Mouse (Mus musculus): ENCODE results near the gene G6pc3. TPM values are rescaled to one million over a fixed set of nuclear protein-coding genes. Genes with fewer than 3 reads are reported as not detected.

Gene G6pc3
- total and polyA plus RNA-seq, 2 experiments from 2014 or later = 46.2 to 70.1 TPM

DNA sequence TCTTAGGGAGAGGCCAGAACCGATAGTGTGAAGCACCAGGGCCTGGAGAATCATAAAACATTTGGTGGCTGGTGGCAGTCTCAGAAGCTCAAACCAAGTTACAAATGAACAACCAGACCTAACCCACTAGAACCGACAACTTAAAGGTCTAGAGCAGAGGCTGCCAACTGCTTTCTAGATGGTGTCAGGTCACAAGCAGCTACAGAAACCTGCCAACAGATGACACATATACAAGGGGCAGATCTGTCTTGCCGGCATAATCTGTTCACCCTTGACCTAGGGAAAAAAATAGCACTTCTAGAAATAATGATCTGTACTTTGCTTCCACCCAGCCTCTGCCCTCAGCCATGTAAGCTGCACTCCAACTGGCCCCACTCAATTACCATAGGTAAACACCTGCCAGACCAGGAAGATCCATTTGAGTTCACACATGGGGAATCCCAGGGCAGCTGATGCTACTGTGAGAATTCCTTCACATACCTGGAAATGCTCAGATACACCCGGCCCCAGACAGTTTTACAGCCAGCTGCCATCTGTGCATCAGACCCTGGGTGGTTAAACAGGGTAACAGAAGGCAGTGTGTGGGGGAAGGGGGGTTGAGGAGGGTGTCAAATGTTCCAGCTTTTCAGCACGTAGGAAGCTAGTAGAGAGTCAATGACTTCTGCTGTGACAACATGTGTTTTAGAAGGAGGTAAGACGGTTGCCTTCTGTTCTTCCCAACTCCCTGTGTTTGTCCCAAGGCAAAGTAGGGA is 23.3 kb upstream of the G6pc3 start:
- DNase-seq (ENCODE audit: low spot score) = peak; percentile 57
- H3K27me3 ChIP-seq (ENCODE audit: insufficient read depth, low read length) = no peaks in the 10 kb centered on the region
- 72% methylated on average over 6 of the region's 6 CpGs for WGBS
- no peaks in the 10 kb centered on the region for H3K4me1 ChIP-seq (ENCODE audit: insufficient read depth, low read length)
- no peak for TF ChIP-seq CTCF (IDR thresholded peaks at IDR 0.05; ENCODE audit: low read depth)
- H3K4me3 ChIP-seq (ENCODE audit: low read length) = no peak overlapping the region
- no peaks in the 10 kb centered on the region for H3K9me3 ChIP-seq (ENCODE audit: low read length)
- peaks cover 59% of the 10 kb centered on the region for H3K36me3 ChIP-seq (ENCODE audit: insufficient read depth, low read length)
- ATAC-seq = peak; percentile 61
- no peak overlapping the region for H3K9ac ChIP-seq (replicated peaks; ENCODE audit: low read length)
- H3K4me2 ChIP-seq (ENCODE audit: low read depth, low read length) = no peak overlapping the region
- no peak overlapping the region for H3K27ac ChIP-seq

GRCm38 (mm10) chr11:102167539-102167938 is 21.9 kb upstream of the G6pc3 start:
- TF ChIP-seq CTCF (IDR thresholded peaks at IDR 0.05; ENCODE audit: low read depth) = no peak
- H3K4me1 ChIP-seq (ENCODE audit: insufficient read depth, low read length) = no peaks in the 10 kb centered on the region
- ATAC-seq (no peak), DNase-seq (ENCODE audit: low spot score) (no peak)
- H3K9ac ChIP-seq (replicated peaks; ENCODE audit: low read length) = no peak overlapping the region
- H3K36me3 ChIP-seq (ENCODE audit: insufficient read depth, low read length) = peaks cover 56% of the 10 kb centered on the region
- H3K4me2 ChIP-seq (ENCODE audit: low read depth, low read length) = no peak overlapping the region
- no peaks in the 10 kb centered on the region for H3K9me3 ChIP-seq (ENCODE audit: low read length)
- WGBS = 87% methylated on average over 5 of the region's 5 CpGs
- no peak overlapping the region for H3K27ac ChIP-seq
- no peaks in the 10 kb centered on the region for H3K27me3 ChIP-seq (ENCODE audit: insufficient read depth, low read length)
- no peak overlapping the region for H3K4me3 ChIP-seq (ENCODE audit: low read length)

DNA sequence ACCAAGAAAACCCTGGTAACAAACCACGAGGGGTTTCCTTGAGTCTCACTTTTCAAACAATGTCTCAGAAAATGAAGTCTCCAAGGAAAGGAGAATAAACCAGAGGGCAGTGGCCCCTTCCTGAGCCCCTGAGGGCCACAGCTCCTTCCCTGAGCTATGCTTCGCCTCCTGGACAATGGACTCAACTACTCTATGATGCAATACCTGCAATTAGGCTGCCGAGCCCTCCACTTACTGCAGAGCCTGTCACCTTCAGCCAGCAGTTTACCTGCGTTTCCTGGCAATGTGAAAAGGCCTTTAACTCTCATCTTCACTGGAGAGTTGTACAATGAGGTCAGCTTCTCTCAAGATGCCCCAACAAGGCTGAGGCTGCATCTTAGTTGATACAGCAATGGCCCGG is 20.7 kb upstream of the G6pc3 start:
- TF ChIP-seq CTCF (IDR thresholded peaks at IDR 0.05; ENCODE audit: low read depth) = no peak
- H3K36me3 ChIP-seq (ENCODE audit: insufficient read depth, low read length) = peaks cover 47% of the 10 kb centered on the region
- no peak for ATAC-seq
- no peak overlapping the region for H3K4me2 ChIP-seq (ENCODE audit: low read depth, low read length)
- 88% methylated on average over 5 of the region's 5 CpGs for WGBS
- DNase-seq (ENCODE audit: low spot score) = no peak
- H3K4me1 ChIP-seq (ENCODE audit: insufficient read depth, low read length) = no peaks in the 10 kb centered on the region
- no peak overlapping the region for H3K27ac ChIP-seq
- H3K4me3 ChIP-seq (ENCODE audit: low read length) = no peak overlapping the region
- no peak overlapping the region for H3K9ac ChIP-seq (replicated peaks; ENCODE audit: low read length)
- H3K9me3 ChIP-seq (ENCODE audit: low read length) = no peaks in the 10 kb centered on the region
- no peaks in the 10 kb centered on the region for H3K27me3 ChIP-seq (ENCODE audit: insufficient read depth, low read length)

- Histone ChIP-seq H3K27me3 (ENCODE audit: insufficient read depth, low read length) (no peaks in the 10 kb centered on the region), H3K27ac (no peak overlapping the region), H3K36me3 (ENCODE audit: insufficient read depth, low read length) (peaks cover 26% of the 10 kb centered on the region), H3K9ac (replicated peaks; ENCODE audit: low read length) (no peak overlapping the region), H3K9me3 (ENCODE audit: low read length) (no peaks in the 10 kb centered on the region), H3K4me1 (ENCODE audit: insufficient read depth, low read length) (0 out of 2 replicates have a peak, but pooled peaks cover 7% of the 10 kb centered on the region), H3K4me2 (ENCODE audit: low read depth, low read length) (no peak overlapping the region), H3K4me3 (ENCODE audit: low read length) (no peak overlapping the region)
- no peak for TF ChIP-seq CTCF (IDR thresholded peaks at IDR 0.05; ENCODE audit: low read depth)
- ATAC-seq = no peak
- no peak for DNase-seq (ENCODE audit: low spot score)
Measured at GRCm38 (mm10) chr11:102179836-102180235, 9.6 kb upstream of the G6pc3 start.

DNA sequence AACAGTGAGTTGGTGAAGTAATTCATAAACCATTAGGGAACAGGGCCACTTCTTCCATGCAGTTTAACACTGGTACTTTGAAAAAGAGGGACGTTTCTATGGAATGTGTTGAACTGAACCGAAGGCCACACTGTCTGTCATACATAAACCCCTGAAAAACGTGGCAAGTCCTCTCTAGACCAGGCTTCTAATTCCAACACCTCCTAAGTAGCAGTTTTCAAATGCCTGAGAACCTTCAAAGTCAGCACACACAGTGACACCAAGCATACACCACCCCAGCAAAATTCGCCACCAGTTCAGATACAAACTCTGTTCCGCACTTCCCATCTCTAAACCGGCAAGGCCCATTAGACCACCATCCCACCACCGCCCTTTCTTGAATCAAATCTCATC is 5.2 kb upstream of the G6pc3 start:
- H3K9me3 ChIP-seq (ENCODE audit: low read length) = no peaks in the 10 kb centered on the region
- H3K4me1 ChIP-seq (ENCODE audit: insufficient read depth, low read length) = 0 out of 2 replicates have a peak, but pooled peaks cover 7% of the 10 kb centered on the region
- peak overlapping the region; percentile 88 for H3K4me3 ChIP-seq (ENCODE audit: low read length)
- H3K27ac ChIP-seq = peak overlapping the region; percentile 97
- peak overlapping the region; percentile 91 for H3K9ac ChIP-seq (replicated peaks; ENCODE audit: low read length)
- peaks cover 14% of the 10 kb centered on the region for H3K36me3 ChIP-seq (ENCODE audit: insufficient read depth, low read length)
- H3K4me2 ChIP-seq (ENCODE audit: low read depth, low read length) = peak overlapping the region; percentile 74
- no peaks in the 10 kb centered on the region for H3K27me3 ChIP-seq (ENCODE audit: insufficient read depth, low read length)
- DNase-seq (ENCODE audit: low spot score) (no peak), ATAC-seq (no peak)
- 5% methylated on average over 7 of the region's 7 CpGs for WGBS
- no peak for TF ChIP-seq CTCF (IDR thresholded peaks at IDR 0.05; ENCODE audit: low read depth)

DNA sequence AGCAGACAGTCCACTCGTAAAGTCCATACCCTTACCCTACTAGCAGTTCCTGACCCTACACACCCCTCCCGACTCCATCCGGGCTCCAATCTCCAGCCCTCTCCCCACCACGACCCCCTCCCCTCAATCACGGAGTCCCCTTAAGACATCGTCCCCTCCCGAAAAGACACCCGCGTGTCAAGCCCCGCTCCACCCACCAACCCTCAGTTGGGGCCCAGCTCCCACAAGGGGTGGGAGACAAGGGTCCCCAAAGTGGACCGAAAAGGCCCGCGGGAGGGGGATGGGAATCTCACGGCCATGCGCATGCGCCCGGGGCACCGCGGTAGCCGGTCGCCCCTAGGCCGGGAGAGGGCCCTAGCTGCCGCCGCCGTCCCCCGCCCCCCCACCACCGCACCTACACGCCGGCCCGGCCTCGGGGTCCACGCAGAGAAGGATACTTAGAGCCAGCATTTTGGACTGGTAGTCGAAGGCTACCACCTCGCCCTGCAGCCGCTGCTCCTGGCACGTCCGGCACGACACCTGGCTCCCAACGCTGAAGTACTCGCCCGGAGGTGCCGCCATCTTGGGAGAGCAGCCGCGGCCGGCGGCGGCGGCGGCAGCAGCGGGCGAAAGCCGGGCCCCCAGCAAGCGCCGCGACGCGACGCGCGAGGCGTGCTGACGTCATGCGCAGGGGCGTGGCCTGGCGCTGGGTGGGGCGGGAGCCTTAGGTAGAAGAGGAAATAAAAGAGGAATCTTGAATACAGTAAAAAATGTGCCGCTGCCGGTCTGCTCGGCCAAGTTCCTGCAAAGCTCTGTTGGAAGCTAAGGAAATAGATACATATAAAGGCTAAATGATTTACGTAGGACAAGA is 4.5 kb upstream of the G6pc3 start, which contains the start of gene Lsm12:
Lsm12 (minus strand) TSS at position 651 of the 850 bp plus-strand sequence.
- WGBS = 2% methylated on average over 64 of the region's 70 CpGs
- H3K27me3 ChIP-seq (ENCODE audit: insufficient read depth, low read length) = no peaks in the 10 kb centered on the region
- ATAC-seq = peak; percentile 90
- 0 out of 2 replicates have a peak, but pooled peaks have one; percentile 4 for TF ChIP-seq CTCF (IDR thresholded peaks at IDR 0.05; ENCODE audit: low read depth)
- 0 out of 2 replicates have a peak, but pooled peaks cover 7% of the 10 kb centered on the region for H3K4me1 ChIP-seq (ENCODE audit: insufficient read depth, low read length)
- DNase-seq (ENCODE audit: low spot score) = peak; percentile 97
- H3K9ac ChIP-seq (replicated peaks; ENCODE audit: low read length) = peak within 1 kb of the TSS; percentile 91
- H3K27ac ChIP-seq = peak within 1 kb of the TSS; percentile 97
- peak within 1 kb of the TSS; percentile 88 for H3K4me3 ChIP-seq (ENCODE audit: low read length)
- H3K4me2 ChIP-seq (ENCODE audit: low read depth, low read length) = peak within 1 kb of the TSS; percentile 74
- peaks cover 10% of the 10 kb centered on the region for H3K36me3 ChIP-seq (ENCODE audit: insufficient read depth, low read length)
- no peaks in the 10 kb centered on the region for H3K9me3 ChIP-seq (ENCODE audit: low read length)

Measured in hindbrain, postnatal 0 days (tissue).